Mouse (Mus musculus): ENCODE data around the gene Btnl4. TPM values are rescaled to one million over a fixed set of nuclear protein-coding genes. Genes with fewer than 3 reads are reported as not detected.
"Not testable (repeated sequence)": the region's sequence is repeated elsewhere in the genome, so short reads cannot be mapped to it uniquely, and the experiment has no call there.

Gene Btnl4
- polyA plus RNA-seq (2015; fragmentation: Nextera tagmentation; extraction: Ambion mirVana), result not detected in 2 replicates

GRCm38 (mm10) chr17:34477238-34478013 is at the start of gene Btnl4:
Btnl4 (minus strand) TSS chr17:34477318.
- not testable (repeated sequence) for H3K4me2 ChIP-seq (replicated peaks); H3K4me3 ChIP-seq (replicated peaks); H3K27ac ChIP-seq (replicated peaks); H3K4me1 ChIP-seq; H3K9me3 ChIP-seq (replicated peaks); H3K9ac ChIP-seq; H3K27me3 ChIP-seq; ATAC-seq (ENCODE audit: insufficient number of reproducible peaks, low FRiP score, low TSS enrichment, low read depth); H3K36me3 ChIP-seq
- WGBS, result 77% methylated on average over 5 of the region's 5 CpGs

- H3K9me3 ChIP-seq (replicated peaks), result no peaks in the 10 kb centered on the region
- H3K27ac ChIP-seq (replicated peaks), result no peak overlapping the region
- no peak overlapping the region for H3K4me3 ChIP-seq (replicated peaks)
- H3K9ac ChIP-seq, result no peak overlapping the region
- no peaks in the 10 kb centered on the region for H3K4me1 ChIP-seq
- H3K4me2 ChIP-seq (replicated peaks), result no peak overlapping the region
- 75% methylated on average over 1 of the region's 1 CpGs for WGBS
- ATAC-seq (ENCODE audit: insufficient number of reproducible peaks, low FRiP score, low TSS enrichment, low read depth), result no peak
- H3K27me3 ChIP-seq, result no peaks in the 10 kb centered on the region
- H3K36me3 ChIP-seq, result no peaks in the 10 kb centered on the region
Measured at GRCm38 (mm10) chr17:34519001-34519400, 41.9 kb upstream of the Btnl4 start.

GRCm38 (mm10) chr17:34518571-34518970 is 41.5 kb upstream of the Btnl4 start:
- H3K9ac ChIP-seq; H3K9me3 ChIP-seq (replicated peaks); H3K4me3 ChIP-seq (replicated peaks); H3K4me1 ChIP-seq; ATAC-seq (ENCODE audit: insufficient number of reproducible peaks, low FRiP score, low TSS enrichment, low read depth); H3K27me3 ChIP-seq; H3K4me2 ChIP-seq (replicated peaks); H3K27ac ChIP-seq (replicated peaks); H3K36me3 ChIP-seq: not testable (repeated sequence)
- 64% methylated on average over 3 of the region's 3 CpGs for WGBS

GRCm38 (mm10) chr17:34517795-34518194 is 40.7 kb upstream of the Btnl4 start:
- Histone ChIP-seq H3K36me3 (no peaks in the 10 kb centered on the region), H3K4me2 (replicated peaks) (no peak overlapping the region), H3K27me3 (no peaks in the 10 kb centered on the region), H3K4me1 (no peaks in the 10 kb centered on the region), H3K9ac (no peak overlapping the region), H3K4me3 (replicated peaks) (no peak overlapping the region), H3K9me3 (replicated peaks) (no peaks in the 10 kb centered on the region), H3K27ac (replicated peaks) (no peak overlapping the region)
- no peak for ATAC-seq (ENCODE audit: insufficient number of reproducible peaks, low FRiP score, low TSS enrichment, low read depth)
- 90% methylated on average over 4 of the region's 4 CpGs for WGBS

- H3K27me3 ChIP-seq, result no peaks in the 10 kb centered on the region
- H3K4me2 ChIP-seq (replicated peaks), result no peak within 1 kb of the TSS
- H3K36me3 ChIP-seq, result no peaks in the 10 kb centered on the region
- no peak within 1 kb of the TSS for H3K9ac ChIP-seq
- no peak within 1 kb of the TSS for H3K27ac ChIP-seq (replicated peaks)
- WGBS, result 84% methylated on average over 4 of the region's 4 CpGs
- no peaks in the 10 kb centered on the region for H3K4me1 ChIP-seq
- no peak for ATAC-seq (ENCODE audit: insufficient number of reproducible peaks, low FRiP score, low TSS enrichment, low read depth)
- H3K9me3 ChIP-seq (replicated peaks), result no peaks in the 10 kb centered on the region
- no peak within 1 kb of the TSS for H3K4me3 ChIP-seq (replicated peaks)
Measured at GRCm38 (mm10) chr17:34517252-34517651, 40.1 kb upstream of the Btnl4 start, which contains the start of gene Btnl6. Btnl6 (minus strand) TSS chr17:34517352.

GRCm38 (mm10) chr17:34516514-34516913 is 39.4 kb upstream of the Btnl4 start:
- Histone ChIP-seq H3K4me3 (replicated peaks) (no peak overlapping the region), H3K4me1 (no peaks in the 10 kb centered on the region), H3K9me3 (replicated peaks) (no peaks in the 10 kb centered on the region), H3K27me3 (no peaks in the 10 kb centered on the region), H3K9ac (no peak overlapping the region), H3K27ac (replicated peaks) (no peak overlapping the region), H3K36me3 (no peaks in the 10 kb centered on the region), H3K4me2 (replicated peaks) (no peak overlapping the region)
- ATAC-seq (ENCODE audit: insufficient number of reproducible peaks, low FRiP score, low TSS enrichment, low read depth), result no peak
- WGBS, result 80% methylated on average over 2 of the region's 2 CpGs

- not testable (repeated sequence) for ATAC-seq (ENCODE audit: insufficient number of reproducible peaks, low FRiP score, low TSS enrichment, low read depth); H3K4me2 ChIP-seq (replicated peaks); H3K27ac ChIP-seq (replicated peaks); H3K4me1 ChIP-seq; H3K36me3 ChIP-seq; H3K9me3 ChIP-seq (replicated peaks); H3K4me3 ChIP-seq (replicated peaks); H3K9ac ChIP-seq; H3K27me3 ChIP-seq
- WGBS, result 44% methylated on average over 1 of the region's 1 CpGs
Measured at GRCm38 (mm10) chr17:34511723-34512122, 34.6 kb upstream of the Btnl4 start.

- H3K9me3 ChIP-seq (replicated peaks), result no peaks in the 10 kb centered on the region
- H3K4me3 ChIP-seq (replicated peaks), result no peak overlapping the region
- no peaks in the 10 kb centered on the region for H3K27me3 ChIP-seq
- no peaks in the 10 kb centered on the region for H3K4me1 ChIP-seq
- no peak overlapping the region for H3K9ac ChIP-seq
- H3K36me3 ChIP-seq, result no peaks in the 10 kb centered on the region
- H3K4me2 ChIP-seq (replicated peaks), result no peak overlapping the region
- ATAC-seq (ENCODE audit: insufficient number of reproducible peaks, low FRiP score, low TSS enrichment, low read depth), result no peak
- no peak overlapping the region for H3K27ac ChIP-seq (replicated peaks)
Measured at GRCm38 (mm10) chr17:34507591-34507990, 30.5 kb upstream of the Btnl4 start.

- 77% methylated on average over 4 of the region's 4 CpGs for WGBS
- not testable (repeated sequence) for H3K36me3 ChIP-seq
Measured at GRCm38 (mm10) chr17:34497726-34498125, 20.6 kb upstream of the Btnl4 start.

GRCm38 (mm10) chr17:34497319-34497718 is 20.2 kb upstream of the Btnl4 start:
- H3K9ac ChIP-seq; H3K27ac ChIP-seq (replicated peaks); ATAC-seq (ENCODE audit: insufficient number of reproducible peaks, low FRiP score, low TSS enrichment, low read depth); H3K36me3 ChIP-seq; H3K4me3 ChIP-seq (replicated peaks); H3K9me3 ChIP-seq (replicated peaks); H3K4me1 ChIP-seq; H3K4me2 ChIP-seq (replicated peaks); H3K27me3 ChIP-seq: not testable (repeated sequence)
- WGBS, result 79% methylated on average over 3 of the region's 3 CpGs

More at GRCm38 (mm10) chr17:34497726-34498125, 20.6 kb upstream of the Btnl4 start:
- not testable (repeated sequence) for H3K27ac ChIP-seq (replicated peaks); H3K4me3 ChIP-seq (replicated peaks); H3K4me1 ChIP-seq; H3K27me3 ChIP-seq; ATAC-seq (ENCODE audit: insufficient number of reproducible peaks, low FRiP score, low TSS enrichment, low read depth); H3K9ac ChIP-seq; H3K4me2 ChIP-seq (replicated peaks); H3K9me3 ChIP-seq (replicated peaks)

- 44% methylated on average over 2 of the region's 2 CpGs for WGBS
- H3K36me3 ChIP-seq, result no peaks in the 10 kb centered on the region
- H3K4me2 ChIP-seq (replicated peaks), result no peak overlapping the region
- H3K4me3 ChIP-seq (replicated peaks), result no peak overlapping the region
- no peaks in the 10 kb centered on the region for H3K9me3 ChIP-seq (replicated peaks)
- no peaks in the 10 kb centered on the region for H3K4me1 ChIP-seq
- no peaks in the 10 kb centered on the region; the same call in 1 of the 2 replicates for H3K27me3 ChIP-seq
- no peak overlapping the region for H3K9ac ChIP-seq
- ATAC-seq (ENCODE audit: insufficient number of reproducible peaks, low FRiP score, low TSS enrichment, low read depth), result no peak
- no peak overlapping the region for H3K27ac ChIP-seq (replicated peaks)
Measured at GRCm38 (mm10) chr17:34496539-34496938, 19.4 kb upstream of the Btnl4 start.

- H3K9ac ChIP-seq; H3K4me2 ChIP-seq (replicated peaks); H3K4me1 ChIP-seq; H3K27me3 ChIP-seq; H3K27ac ChIP-seq (replicated peaks); H3K4me3 ChIP-seq (replicated peaks); H3K36me3 ChIP-seq; ATAC-seq (ENCODE audit: insufficient number of reproducible peaks, low FRiP score, low TSS enrichment, low read depth); H3K9me3 ChIP-seq (replicated peaks): not testable (repeated sequence)
- WGBS, result 86% methylated on average over 2 of the region's 2 CpGs
Measured at GRCm38 (mm10) chr17:34495156-34495555, 18.0 kb upstream of the Btnl4 start.

All from embryonic facial prominence, embryonic 15.5 days (tissue).